Mouse (Mus musculus): Measurements from ENCODE around the gene Phrf1. TPM values are rescaled to one million over a fixed set of nuclear protein-coding genes. Genes with fewer than 3 reads are reported as not detected.
A peak's percentile ranks its signal among the peaks of the same experiment; 100 is the strongest.

Gene Phrf1
- polyA plus RNA-seq, 1 experiment = 58.7 TPM

DNA sequence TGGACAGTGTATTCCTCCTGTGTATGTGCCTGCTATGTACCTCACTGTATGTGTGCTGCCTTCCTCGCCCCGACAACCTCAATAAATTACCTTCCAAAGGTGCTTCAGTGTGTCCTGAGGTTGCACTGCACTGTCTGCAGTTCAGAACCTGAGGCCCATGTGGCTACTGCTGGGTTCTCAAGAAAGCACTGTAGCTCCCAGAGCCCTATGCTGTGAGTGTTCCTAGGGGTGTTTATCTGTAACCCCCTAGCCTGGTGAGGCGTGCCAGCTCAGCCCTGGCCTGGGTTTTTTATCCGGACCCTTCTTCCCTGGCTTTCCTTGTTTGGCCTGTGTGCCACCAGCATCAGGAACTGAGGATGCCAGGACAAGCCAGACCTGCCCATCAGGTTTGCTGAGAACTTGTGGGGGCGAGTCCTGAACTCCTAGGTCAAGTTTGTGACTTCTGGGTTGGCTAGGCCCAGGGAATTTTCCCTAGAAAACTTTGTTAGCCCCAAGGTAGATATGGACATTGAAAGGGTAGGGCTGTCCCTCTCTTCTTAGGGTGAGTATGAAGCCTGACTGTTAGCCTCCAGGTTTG lies 9.9 kb upstream of the Phrf1 start:
- TF ChIP-seq CTCF (IDR thresholded peaks at IDR 0.05; ENCODE audit: borderline replicate concordance, insufficient read depth, low read length) (no peak), POLR2A (IDR thresholded peaks at IDR 0.05; ENCODE audit: low read depth, low read length) (no peak)
- peaks cover 3% of the 10 kb centered on the region; the same call in 1 of the 2 replicates for H3K4me1 ChIP-seq (ENCODE audit: control insufficient read depth, insufficient read depth, low read length)
- H3K4me3 ChIP-seq (ENCODE audit: insufficient read depth, low read length) = no peak overlapping the region
- H3K27ac ChIP-seq (ENCODE audit: insufficient read depth, low read length) = no peak overlapping the region

DNA sequence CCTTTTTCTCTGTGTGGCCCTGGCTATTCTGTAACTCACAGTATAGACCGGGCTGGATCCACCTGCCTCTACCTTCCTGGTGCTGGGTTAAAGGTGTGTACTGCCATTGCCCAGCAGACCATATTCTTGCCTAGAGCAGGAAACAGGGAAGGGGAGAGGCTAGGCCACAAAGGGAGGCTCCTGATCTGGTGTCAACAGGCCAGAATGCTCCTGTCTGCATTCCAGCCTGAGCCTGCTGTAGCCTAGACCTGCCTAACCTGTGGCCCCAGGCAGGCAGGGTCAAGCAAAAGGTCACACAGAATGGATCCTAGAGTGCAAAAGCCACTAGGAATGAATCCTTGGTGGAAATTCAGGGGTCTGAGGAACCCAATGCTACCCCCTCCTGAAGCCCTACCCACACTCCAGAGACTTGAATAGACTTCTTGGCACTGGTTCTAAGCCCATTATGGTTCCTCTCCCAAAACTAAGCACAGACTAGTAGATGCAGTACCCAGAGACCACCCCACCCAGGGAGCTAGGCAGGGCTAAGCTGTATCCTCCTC lies 9.0 kb upstream of the Phrf1 start:
- Histone ChIP-seq H3K27ac (ENCODE audit: insufficient read depth, low read length) (no peak overlapping the region), H3K4me1 (ENCODE audit: control insufficient read depth, insufficient read depth, low read length) (peaks cover 3% of the 10 kb centered on the region; the same call in 1 of the 2 replicates), H3K4me3 (ENCODE audit: insufficient read depth, low read length) (no peak overlapping the region)
- TF ChIP-seq POLR2A (IDR thresholded peaks at IDR 0.05; ENCODE audit: low read depth, low read length) (no peak), CTCF (IDR thresholded peaks at IDR 0.05; ENCODE audit: borderline replicate concordance, insufficient read depth, low read length) (no peak)

DNA sequence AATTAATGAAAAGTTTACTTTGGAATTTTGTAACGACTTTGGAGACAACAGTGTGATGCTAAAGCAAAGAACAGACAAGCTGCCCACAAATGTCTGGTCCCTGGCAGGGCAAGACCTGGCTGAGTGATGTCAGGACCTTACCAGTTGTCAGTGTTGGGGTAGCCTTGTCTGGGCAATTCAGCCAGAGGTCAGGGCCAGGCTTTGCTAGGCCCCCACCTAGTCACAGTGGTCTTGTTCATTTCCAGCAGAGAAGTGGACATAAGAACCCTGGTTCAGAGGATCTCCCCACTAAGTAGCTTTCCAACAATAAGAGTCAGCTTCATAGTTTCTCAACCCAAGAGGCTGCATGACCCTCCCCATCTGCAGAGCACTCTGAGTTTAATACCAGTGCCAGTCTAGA lies 8.2 kb upstream of the Phrf1 start:
- no peak for TF ChIP-seq POLR2A (IDR thresholded peaks at IDR 0.05; ENCODE audit: low read depth, low read length)
- TF ChIP-seq CTCF (IDR thresholded peaks at IDR 0.05; ENCODE audit: borderline replicate concordance, insufficient read depth, low read length) = no peak
- no peak overlapping the region for H3K27ac ChIP-seq (ENCODE audit: insufficient read depth, low read length)
- peaks cover 3% of the 10 kb centered on the region; the same call in 1 of the 2 replicates for H3K4me1 ChIP-seq (ENCODE audit: control insufficient read depth, insufficient read depth, low read length)
- H3K4me3 ChIP-seq (ENCODE audit: insufficient read depth, low read length) = no peak overlapping the region

DNA sequence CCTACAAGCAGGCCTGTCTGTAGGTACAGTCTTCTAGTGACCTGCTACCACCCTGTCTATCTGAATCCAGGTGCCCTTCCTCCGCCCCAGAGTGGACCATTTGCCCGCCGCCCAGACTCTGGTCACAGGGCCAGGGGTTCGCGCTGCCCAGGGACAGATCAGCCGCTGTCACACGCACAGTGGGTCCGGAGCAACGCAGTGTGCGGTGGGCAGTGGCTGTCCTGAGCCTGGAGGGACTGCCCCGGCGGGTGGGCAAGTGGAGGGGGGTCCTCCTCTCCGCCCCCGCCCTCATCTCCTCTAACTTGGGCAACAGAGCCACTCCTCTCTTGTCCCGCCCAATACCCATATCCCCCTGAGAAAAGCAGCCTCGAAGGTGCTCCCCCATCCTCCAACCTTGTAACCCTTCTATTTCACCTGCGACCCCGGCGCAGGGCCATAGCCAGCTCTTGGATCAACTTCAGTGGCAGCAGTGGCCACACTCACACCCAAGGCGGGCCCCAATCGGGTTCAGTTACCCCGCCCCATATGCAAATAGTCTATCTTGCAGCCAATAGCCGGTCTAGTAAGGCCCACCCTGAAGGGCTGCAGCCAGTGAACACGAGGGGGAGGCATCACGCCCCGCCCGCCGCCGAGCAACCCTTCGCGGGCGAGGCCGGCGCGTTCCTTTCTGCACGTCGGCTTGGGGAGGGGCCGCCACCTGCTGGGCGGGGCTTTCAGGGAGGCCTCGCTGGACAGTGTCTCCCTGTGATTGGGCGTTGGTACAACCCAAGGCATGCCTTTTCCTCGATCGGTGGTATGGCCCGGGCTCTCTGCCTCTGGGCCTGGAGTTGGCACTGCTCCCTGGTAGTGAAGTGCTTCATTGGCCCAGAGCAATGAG lies 7.1 kb upstream of the Phrf1 start:
- TF ChIP-seq POLR2A (IDR thresholded peaks at IDR 0.05; ENCODE audit: low read depth, low read length) (peak; percentile 67), CTCF (IDR thresholded peaks at IDR 0.05; ENCODE audit: borderline replicate concordance, insufficient read depth, low read length) (no peak)
- peak overlapping the region; percentile 42 for H3K4me3 ChIP-seq (ENCODE audit: insufficient read depth, low read length)
- H3K4me1 ChIP-seq (ENCODE audit: control insufficient read depth, insufficient read depth, low read length) = peaks cover 3% of the 10 kb centered on the region; the same call in 1 of the 2 replicates
- no peak overlapping the region for H3K27ac ChIP-seq (ENCODE audit: insufficient read depth, low read length)

DNA sequence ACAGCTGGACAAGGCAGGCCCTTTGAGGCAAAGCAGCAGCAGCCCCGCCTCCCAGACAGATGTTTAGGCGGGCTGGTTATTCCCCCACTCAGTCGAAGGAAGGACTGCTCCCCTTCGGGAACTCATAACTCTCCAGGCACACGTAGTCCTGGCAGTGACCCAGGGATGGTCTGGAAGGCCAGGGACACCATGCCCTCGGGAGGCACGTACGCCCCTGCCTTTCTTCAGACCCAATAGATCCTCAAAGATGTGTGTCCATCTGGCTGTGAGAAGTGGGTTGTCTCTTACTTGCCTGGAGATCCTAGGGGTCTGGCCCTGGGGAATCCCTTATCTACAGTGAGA lies 6.5 kb upstream of the Phrf1 start:
- TF ChIP-seq POLR2A (IDR thresholded peaks at IDR 0.05; ENCODE audit: low read depth, low read length) (peak; percentile 78), CTCF (IDR thresholded peaks at IDR 0.05; ENCODE audit: borderline replicate concordance, insufficient read depth, low read length) (no peak)
- H3K27ac ChIP-seq (ENCODE audit: insufficient read depth, low read length) = peak overlapping the region; percentile 29
- peaks cover 3% of the 10 kb centered on the region; the same call in 1 of the 2 replicates for H3K4me1 ChIP-seq (ENCODE audit: control insufficient read depth, insufficient read depth, low read length)
- H3K4me3 ChIP-seq (ENCODE audit: insufficient read depth, low read length) = no peak overlapping the region

DNA sequence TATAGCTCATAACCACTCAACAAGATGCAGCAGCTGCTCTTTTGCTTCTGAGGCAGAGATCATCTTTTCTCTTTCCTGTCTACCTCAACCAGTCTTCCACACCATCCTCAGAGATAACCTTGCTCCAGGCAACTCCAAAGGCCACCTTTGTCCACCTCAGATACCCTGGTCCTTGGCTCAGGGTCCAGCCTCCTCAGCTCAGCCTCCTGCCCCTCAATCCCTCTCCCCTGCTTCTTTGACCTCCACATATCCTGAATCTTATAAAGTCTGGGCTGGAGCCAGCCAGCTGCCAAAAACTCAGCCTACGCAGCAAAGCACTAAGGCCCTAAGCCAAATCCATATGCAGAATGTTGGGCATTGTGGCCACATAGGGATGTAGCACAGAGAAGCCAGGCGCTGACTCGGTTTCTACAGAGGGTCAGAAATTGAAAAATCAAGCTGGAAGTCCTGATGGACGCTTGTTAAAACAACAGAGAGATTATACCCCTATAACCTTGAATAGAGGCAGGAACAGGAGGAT lies 5.8 kb upstream of the Phrf1 start:
- Histone ChIP-seq H3K27ac (ENCODE audit: insufficient read depth, low read length) (no peak overlapping the region), H3K4me1 (ENCODE audit: control insufficient read depth, insufficient read depth, low read length) (peaks cover 3% of the 10 kb centered on the region; the same call in 1 of the 2 replicates), H3K4me3 (ENCODE audit: insufficient read depth, low read length) (no peak overlapping the region)
- no peak for TF ChIP-seq CTCF (IDR thresholded peaks at IDR 0.05; ENCODE audit: borderline replicate concordance, insufficient read depth, low read length)
- TF ChIP-seq POLR2A (IDR thresholded peaks at IDR 0.05; ENCODE audit: low read depth, low read length) = no peak

DNA sequence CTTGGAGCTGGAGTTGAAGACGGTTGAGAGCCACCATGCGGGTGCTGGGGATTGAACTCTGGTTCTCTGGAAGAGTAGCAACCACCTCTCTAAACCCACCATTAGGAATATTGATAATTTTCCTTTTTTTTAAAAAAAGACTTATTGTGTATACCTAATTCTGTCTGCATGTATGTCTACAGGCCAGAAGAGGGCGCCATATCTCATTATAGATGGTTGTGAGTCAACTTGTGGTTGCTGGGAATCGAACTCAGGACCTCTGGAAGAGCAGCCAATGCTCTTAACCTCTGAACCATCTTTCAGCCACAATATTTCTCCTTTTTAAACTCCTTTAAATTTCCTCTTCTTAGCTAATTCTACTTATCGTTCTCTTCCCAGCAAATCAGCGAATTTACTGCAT lies 2.0 kb upstream of the Phrf1 start:
- H3K27ac ChIP-seq (ENCODE audit: insufficient read depth, low read length) = no peak overlapping the region
- no peak overlapping the region for H3K4me3 ChIP-seq (ENCODE audit: insufficient read depth, low read length)
- peaks cover 3% of the 10 kb centered on the region; the same call in 1 of the 2 replicates for H3K4me1 ChIP-seq (ENCODE audit: control insufficient read depth, insufficient read depth, low read length)
- no peak for TF ChIP-seq POLR2A (IDR thresholded peaks at IDR 0.05; ENCODE audit: low read depth, low read length)
- TF ChIP-seq CTCF (IDR thresholded peaks at IDR 0.05; ENCODE audit: borderline replicate concordance, insufficient read depth, low read length) = no peak

DNA sequence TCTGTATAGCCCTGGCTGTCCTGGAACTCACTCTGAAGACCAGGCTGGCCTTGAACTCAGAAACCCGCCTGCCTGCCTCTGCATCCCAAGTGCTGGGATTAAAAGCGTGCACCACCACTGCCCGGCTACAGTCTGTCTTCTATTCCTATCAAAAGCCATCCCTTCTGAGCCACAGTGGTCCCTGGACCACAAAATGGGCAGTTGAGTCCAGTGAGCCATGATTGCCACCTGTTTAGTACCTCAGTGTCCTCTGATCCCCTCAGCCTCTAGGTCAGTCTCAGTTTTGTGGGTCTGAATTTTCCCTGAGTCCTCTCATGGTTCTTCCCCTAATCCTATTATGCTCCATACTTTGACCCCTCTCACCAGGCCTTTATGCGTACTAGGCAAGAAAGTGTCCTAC lies 788 bp upstream of the Phrf1 start:
- H3K27ac ChIP-seq (ENCODE audit: insufficient read depth, low read length) = no peak overlapping the region
- no peak overlapping the region for H3K4me3 ChIP-seq (ENCODE audit: insufficient read depth, low read length)
- TF ChIP-seq CTCF (IDR thresholded peaks at IDR 0.05; ENCODE audit: borderline replicate concordance, insufficient read depth, low read length) (no peak), POLR2A (IDR thresholded peaks at IDR 0.05; ENCODE audit: low read depth, low read length) (no peak)
- no peaks in the 10 kb centered on the region for H3K4me1 ChIP-seq (ENCODE audit: control insufficient read depth, insufficient read depth, low read length)

DNA sequence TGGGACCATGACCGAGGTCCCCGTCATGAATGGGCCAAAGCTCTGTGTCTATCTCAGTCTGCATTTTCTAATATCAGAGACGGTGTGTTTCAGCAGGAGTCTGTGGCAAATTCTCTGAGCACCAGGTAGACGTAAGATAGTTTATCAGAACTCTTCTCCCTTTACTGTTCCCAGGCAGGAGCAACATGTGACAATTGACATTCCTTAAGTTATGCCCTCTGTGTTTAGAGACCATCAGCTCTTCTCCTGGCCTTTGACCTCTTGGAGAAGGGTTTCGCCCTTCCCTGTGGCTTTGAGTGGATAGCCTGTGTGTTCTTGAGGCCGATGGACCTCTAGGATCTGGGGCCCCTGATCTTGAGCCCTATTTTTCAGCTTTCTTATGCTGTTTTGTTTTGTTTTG lies 1.1 kb downstream of the Phrf1 start:
- TF ChIP-seq CTCF (IDR thresholded peaks at IDR 0.05; ENCODE audit: borderline replicate concordance, insufficient read depth, low read length) = no peak
- no peak for TF ChIP-seq POLR2A (IDR thresholded peaks at IDR 0.05; ENCODE audit: low read depth, low read length)
- no peak overlapping the region for H3K27ac ChIP-seq (ENCODE audit: insufficient read depth, low read length)
- peak overlapping the region; percentile 97 for H3K4me3 ChIP-seq (ENCODE audit: insufficient read depth, low read length)
- H3K4me1 ChIP-seq (ENCODE audit: control insufficient read depth, insufficient read depth, low read length) = no peaks in the 10 kb centered on the region
